9 mouse cellular contexts compared by ENCODE assay signal in genomic region chr6:30357561-30358177, GRCm38 (mm10). TPM values are rescaled to one million over a fixed set of nuclear protein-coding genes. Genes with fewer than 3 reads are reported as not detected.
DNase-seq lines count a peak whose midpoint lies in the region; ATAC-seq and TF ChIP-seq lines count a peak whose summit lies in the region.
"Had no signal": no experiment of that assay in that cellular context is flagged by ENCODE, and none has a peak within 500 bp of the region (broad histone marks: within the 10 kb centered on the region; RNA-seq: fewer than 3 reads in every experiment).

No protein-coding gene starts in this region.

- TF ChIP-seq EP300 in liver, embryonic 14.5 days (IDR thresholded peaks at IDR 0.05; ENCODE audit: low read depth) = no peak

- H3K4me2 ChIP-seq in liver, embryonic 14.5 days (ENCODE audit: low read depth) = no peak overlapping the region
- no peak overlapping the region for H3K4me2 ChIP-seq in neural tube, embryonic 12.5 days (replicated peaks)

- TF ChIP-seq POLR2A in testis, adult 2 months (IDR thresholded peaks at IDR 0.05; ENCODE audit: control insufficient read depth, low read depth, low read length) = no peak

- no peaks in the 10 kb centered on the region for H3K36me3 ChIP-seq in liver, embryonic 14.5 days (replicated peaks; ENCODE audit: control insufficient read depth, insufficient read depth, low read depth)
- no peaks in the 10 kb centered on the region; the same call in 1 of the 2 replicates for H3K36me3 ChIP-seq in neural tube, embryonic 12.5 days
- H3K36me3 ChIP-seq in testis, adult 2 months (ENCODE audit: control insufficient read depth, insufficient read depth, low read length) = no peaks in the 10 kb centered on the region

- no peak overlapping the region for H3K9ac ChIP-seq in liver, embryonic 14.5 days (replicated peaks)
- no peak overlapping the region for H3K9ac ChIP-seq in neural tube, embryonic 12.5 days

- H3K9me3 ChIP-seq in liver, embryonic 14.5 days (ENCODE audit: control insufficient read depth, low read length) = no peaks in the 10 kb centered on the region
- H3K9me3 ChIP-seq in neural tube, embryonic 12.5 days = no peaks in the 10 kb centered on the region

- no peak overlapping the region for H3K4me3 ChIP-seq in liver, embryonic 14.5 days (ENCODE audit: insufficient read depth in 1 of 2, low read depth in 2 of 2, low read length in 2 of 2)
- no peak overlapping the region for H3K4me3 ChIP-seq in neural tube, embryonic 12.5 days
- H3K4me3 ChIP-seq in testis, adult 2 months (ENCODE audit: control insufficient read depth, low read depth, low read length) = no peak overlapping the region
- H3K4me3 ChIP-seq: erythroblast, embryonic 14.5 days had no signal

- TF ChIP-seq CTCF in liver, embryonic 14.5 days (IDR thresholded peaks at IDR 0.05; ENCODE audit: low read depth) = peak; percentile 94
- peak; percentile 64; the same call in 1 of the 2 replicates for TF ChIP-seq CTCF in testis, adult 2 months (IDR thresholded peaks at IDR 0.05; ENCODE audit: control insufficient read depth, insufficient read depth, insufficient replicate concordance, low read depth, low read length)

- ATAC-seq in granulocyte monocyte progenitor cell, adult 5-6 weeks (replicated peaks; ENCODE audit: poor library complexity, severe bottlenecking) = peak; percentile 86
- ATAC-seq in liver, embryonic 14.5 days (ENCODE audit: insufficient read depth) = peak; percentile 57; the same call in 1 of the 2 replicates
- ATAC-seq in neural tube, embryonic 12.5 days (ENCODE audit: low FRiP score, low read depth) = peak; percentile 65; the same call in 1 of the 2 replicates

- H3K27ac ChIP-seq in liver, embryonic 14.5 days = no peak overlapping the region
- no peak overlapping the region for H3K27ac ChIP-seq in neural tube, embryonic 12.5 days
- no peak overlapping the region for H3K27ac ChIP-seq in testis, adult 2 months (ENCODE audit: control insufficient read depth, insufficient read depth, low read depth, low read length)

- no peaks in the 10 kb centered on the region for H3K4me1 ChIP-seq in liver, embryonic 14.5 days (replicated peaks; ENCODE audit: control insufficient read depth in 2 of 2, insufficient read depth in 2 of 2, low read length in 1 of 2)
- no peaks in the 10 kb centered on the region; the same call in 1 of the 2 replicates for H3K4me1 ChIP-seq in neural tube, embryonic 12.5 days
- H3K4me1 ChIP-seq in testis, adult 2 months (ENCODE audit: control insufficient read depth, insufficient read depth, low read length) = peaks cover 8% of the 10 kb centered on the region

- WGBS in liver, embryonic 14.5 days (ENCODE audit: insufficient replicate concordance) = 16% methylated on average over 9 of the region's 9 CpGs
- 23% methylated on average over 9 of the region's 9 CpGs for WGBS in neural tube, embryonic 12.5 days

- DNase-seq in A20 (ENCODE audit: low read depth, low spot score) = peak; percentile 82
- DNase-seq in adrenal gland, adult 18-20 months (ENCODE audit: low spot score in 2 of 2) = peak; percentile 76 to 77
- peak; percentile 88 for DNase-seq in embryo, embryonic 11 days
- DNase-seq in kidney, postnatal 14 days = peak; percentile 86
- DNase-seq in liver, embryonic 14.5 days (ENCODE audit: low read depth in 3 of 3, low spot score in 3 of 3) = peak; percentile 53 to 61 (median 54)

- no peaks in the 10 kb centered on the region for H3K27me3 ChIP-seq in liver, embryonic 14.5 days (ENCODE audit: control insufficient read depth, insufficient read depth, low read length)
- H3K27me3 ChIP-seq in neural tube, embryonic 12.5 days (replicated peaks) = no peaks in the 10 kb centered on the region
- H3K27me3 ChIP-seq in testis, adult 2 months (ENCODE audit: control insufficient read depth, insufficient read depth, low read length) = no peaks in the 10 kb centered on the region

RNA-seq across cellular contexts. Expression of gene Zc3hc1, which starts 33.2 kb away (rescaled TPM):
- 10 to 100 TPM; 18.7 to 19.6 TPM for total RNA-seq in adrenal gland, adult 18-20 months (2021)
- 36.6 and 37.9 TPM in 2 replicates for total RNA-seq in granulocyte monocyte progenitor cell, adult 5-6 weeks (2014; fragmentation: Nextera tagmentation)
- total RNA-seq in granulocyte monocyte progenitor cell, adult 5-6 weeks (2017) = 40.6 and 45.1 TPM in 2 replicates
- polyA plus RNA-seq in liver, embryonic 14.5 days (2012; rRNA removed) = 11.9 and 13.7 TPM in 2 replicates
- 23.4 and 24.1 TPM in 2 replicates for polyA plus RNA-seq in liver, embryonic 14.5 days (2014; fragmentation: Nextera tagmentation; extraction: Ambion mirVana)
- 62.9 and 64.7 TPM in 2 replicates for polyA plus RNA-seq in neural tube, embryonic 12.5 days (2016; fragmentation: Nextera tagmentation; extraction: Ambion mirVana)
- polyA plus RNA-seq in testis, adult 2 months (2012; rRNA removed) = 15.2 and 15.7 TPM in 2 replicates

RNA-seq across cellular contexts. Expression of gene Klhdc10, which starts 44.0 kb away (rescaled TPM):
- 10 to 100 TPM; 63.0 to 68.5 TPM for total RNA-seq in adrenal gland, adult 18-20 months (2021)
- total RNA-seq in granulocyte monocyte progenitor cell, adult 5-6 weeks (2014; fragmentation: Nextera tagmentation) = 30.9 and 31.9 TPM in 2 replicates
- 52.7 and 57.6 TPM in 2 replicates for total RNA-seq in granulocyte monocyte progenitor cell, adult 5-6 weeks (2017)
- polyA plus RNA-seq in liver, embryonic 14.5 days (2012; rRNA removed) = 8.0 and 12.8 TPM in 2 replicates
- polyA plus RNA-seq in liver, embryonic 14.5 days (2014; fragmentation: Nextera tagmentation; extraction: Ambion mirVana) = 8.9 and 9.4 TPM in 2 replicates
- polyA plus RNA-seq in neural tube, embryonic 12.5 days (2016; fragmentation: Nextera tagmentation; extraction: Ambion mirVana) = 36.7 and 42.8 TPM in 2 replicates
- 115 TPM in 2 replicates for polyA plus RNA-seq in testis, adult 2 months (2012; rRNA removed)

RNA-seq across cellular contexts. Expression of gene Ube2h, which starts 53.3 kb away (rescaled TPM):
- 100 to 1,000 TPM in 1 of 2 experiments, 10 to 100 TPM in 1; 94.7 to 121 TPM for total RNA-seq in adrenal gland, adult 18-20 months (2021)
- 6.4 and 7.9 TPM in 2 replicates for total RNA-seq in granulocyte monocyte progenitor cell, adult 5-6 weeks (2014; fragmentation: Nextera tagmentation)
- 4.4 and 6.5 TPM in 2 replicates for total RNA-seq in granulocyte monocyte progenitor cell, adult 5-6 weeks (2017)
- polyA plus RNA-seq in liver, embryonic 14.5 days (2012; rRNA removed) = 13.8 and 18.7 TPM in 2 replicates
- 27.4 and 29.6 TPM in 2 replicates for polyA plus RNA-seq in liver, embryonic 14.5 days (2014; fragmentation: Nextera tagmentation; extraction: Ambion mirVana)
- polyA plus RNA-seq in neural tube, embryonic 12.5 days (2016; fragmentation: Nextera tagmentation; extraction: Ambion mirVana) = 64.7 and 69.9 TPM in 2 replicates
- 35.4 and 43.8 TPM in 2 replicates for polyA plus RNA-seq in testis, adult 2 months (2012; rRNA removed)
